Mouse (Mus musculus): ENCODE results near the gene Nop10.

DNA sequence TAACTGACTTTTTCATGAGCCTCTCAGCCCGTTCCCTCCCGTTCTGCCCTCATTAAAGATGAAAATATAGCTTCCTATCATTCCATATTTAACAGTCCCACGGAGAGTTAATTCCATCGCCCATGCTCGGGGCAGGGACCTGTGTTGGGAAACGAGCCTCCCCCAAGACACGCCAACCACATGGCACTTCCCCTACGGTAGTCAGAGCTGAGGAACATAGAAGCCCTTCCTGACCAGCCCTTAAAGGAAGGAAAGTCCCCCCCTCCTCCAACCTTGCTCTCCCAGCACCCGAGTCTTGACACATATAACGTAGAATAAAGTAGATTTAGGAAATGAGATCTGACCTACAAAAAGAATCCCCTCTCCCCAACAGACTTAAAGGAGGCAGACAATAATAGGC is 14.4 kb upstream of the Nop10 start:
- TF ChIP-seq CTCF (IDR thresholded peaks at IDR 0.05; ENCODE audit: borderline replicate concordance, extremely low read depth, insufficient read depth, insufficient read length) (no peak), POLR2A (IDR thresholded peaks at IDR 0.05; ENCODE audit: borderline replicate concordance, extremely low read depth, insufficient read depth, insufficient read length, poor library complexity, severe bottlenecking) (no peak)

All from brain, embryonic 14.5 days (tissue).